Mouse (Mus musculus) NIH3T3 (cell line): ENCODE measurements at regions not wholly inside any gene's neighbourhood (a gene's known extent, or its start where the extent isn't known, plus 50 kb on each side); places are given as distances from the start of the nearest gene placed in this dataset.

Source experiments
- DNase-seq: peaks from one replicate; pipeline ENCODE4 v3.0.0-alpha.2; 2012; ENCODE audit warnings: low read depth

DNA sequence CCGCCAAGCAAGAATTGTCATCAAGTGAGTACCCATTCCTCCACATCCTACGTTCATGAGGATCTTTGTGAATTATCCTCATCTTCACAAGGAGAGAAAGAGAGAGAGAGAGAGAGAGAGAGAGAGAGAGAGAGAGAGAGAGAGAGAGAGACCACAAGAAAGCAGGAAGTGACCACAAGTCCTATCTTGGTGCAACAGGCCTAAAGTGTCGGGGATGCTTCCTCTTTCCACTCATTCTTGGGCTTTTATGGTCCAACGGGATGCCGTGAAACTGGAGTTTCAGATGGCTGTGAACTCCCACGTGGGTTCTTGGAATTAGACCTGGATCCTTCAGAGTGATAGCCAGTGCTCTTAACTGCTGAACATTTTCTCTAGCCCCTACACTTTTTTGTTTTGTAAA is 53.1 kb upstream of the Rai14 start:
- DNase-seq = no peak

DNA sequence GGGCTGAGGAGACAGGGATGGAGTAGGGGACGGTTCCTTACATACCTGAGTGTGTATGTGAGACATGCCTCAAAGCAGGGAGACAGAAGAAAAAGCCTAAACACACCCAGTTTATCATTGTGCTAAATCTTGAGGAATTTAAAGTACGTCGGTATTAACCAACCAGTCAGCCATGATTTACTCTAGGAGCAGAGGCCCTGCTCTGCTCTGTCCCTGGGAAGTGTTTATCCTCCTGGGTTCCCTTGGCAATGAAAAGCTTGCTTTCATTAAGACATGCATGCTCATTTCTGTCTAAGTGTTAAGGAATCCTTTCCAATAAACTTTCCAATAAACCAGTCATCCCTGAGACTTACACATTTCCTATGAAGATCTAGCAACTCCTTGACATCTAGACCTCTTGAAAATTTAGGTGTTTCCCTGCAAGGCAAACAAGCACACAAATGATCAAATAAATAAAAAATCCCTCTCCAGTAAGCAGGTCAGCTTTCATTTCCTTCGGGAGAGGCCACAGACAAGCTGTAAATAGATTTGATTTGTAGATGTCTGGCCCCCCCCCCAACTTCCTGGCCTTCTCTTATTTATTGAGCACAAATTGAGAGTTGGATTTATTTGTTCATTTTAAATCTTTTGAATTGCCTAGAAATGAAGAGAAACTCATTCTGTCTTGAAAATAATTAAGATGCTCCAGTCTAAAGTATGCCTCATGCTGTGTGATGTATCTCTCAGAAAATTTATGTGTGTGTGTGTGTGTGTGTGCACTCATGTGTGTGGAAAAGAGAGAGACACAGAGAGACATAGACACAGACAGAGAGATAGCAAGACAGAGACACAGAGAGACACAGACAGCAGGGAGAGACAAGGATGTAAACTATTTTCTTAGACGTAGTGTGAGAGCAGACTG is 56.2 kb upstream of the Rai14 start:
- no peak for DNase-seq

DNA sequence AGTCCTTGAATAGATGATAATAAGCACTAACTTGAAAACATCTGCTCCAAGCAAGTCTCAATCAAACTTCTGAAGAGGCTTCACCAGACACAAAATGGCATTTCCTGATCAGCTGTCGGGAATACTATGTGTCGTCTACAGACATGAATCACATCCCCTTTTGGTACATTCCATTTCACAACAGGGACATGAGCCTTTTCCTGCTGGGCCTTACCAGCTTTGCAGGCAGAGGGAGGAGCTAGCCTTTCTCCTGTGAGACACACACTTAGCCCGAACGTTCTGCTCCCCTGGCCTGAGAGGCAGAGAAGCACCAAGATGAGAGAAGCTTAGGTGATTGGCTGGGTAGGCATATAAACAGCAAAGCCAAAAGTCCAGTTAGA is 56.9 kb upstream of the Rai14 start:
- peak; percentile 40 for DNase-seq

DNA sequence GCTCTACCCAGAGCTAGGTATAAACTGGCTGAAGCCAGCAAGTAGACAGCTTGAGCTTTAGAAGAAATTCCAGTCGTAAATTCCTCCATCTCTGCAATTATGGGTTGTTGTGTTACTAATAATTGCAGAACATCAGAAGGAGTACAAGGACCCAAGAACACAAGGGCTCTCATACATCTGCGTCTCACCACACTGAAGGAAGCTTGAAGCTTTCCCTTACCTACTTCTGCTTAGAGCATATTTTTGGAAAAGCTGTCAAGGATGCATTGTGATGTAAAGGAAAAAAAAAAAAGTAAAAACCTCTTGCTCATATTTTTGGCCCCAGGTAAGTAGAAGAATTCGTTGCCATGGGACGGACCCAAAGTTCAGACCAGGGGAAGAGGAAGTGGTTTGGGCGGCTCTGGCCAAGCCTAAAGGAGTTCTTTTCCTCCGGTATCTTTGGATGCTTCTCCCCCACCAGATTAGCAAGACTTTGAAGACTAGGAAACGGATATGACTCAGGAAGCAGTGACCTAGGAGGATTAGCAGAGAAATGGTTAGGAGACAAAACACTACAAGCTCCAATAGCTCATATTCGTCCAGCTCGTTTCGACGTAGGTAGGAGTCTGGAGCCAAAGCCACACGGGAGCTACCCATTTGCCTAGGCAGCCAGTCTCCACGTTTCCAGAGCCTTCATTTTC is 65.7 kb upstream of the Rai14 start:
- no peak for DNase-seq

DNA sequence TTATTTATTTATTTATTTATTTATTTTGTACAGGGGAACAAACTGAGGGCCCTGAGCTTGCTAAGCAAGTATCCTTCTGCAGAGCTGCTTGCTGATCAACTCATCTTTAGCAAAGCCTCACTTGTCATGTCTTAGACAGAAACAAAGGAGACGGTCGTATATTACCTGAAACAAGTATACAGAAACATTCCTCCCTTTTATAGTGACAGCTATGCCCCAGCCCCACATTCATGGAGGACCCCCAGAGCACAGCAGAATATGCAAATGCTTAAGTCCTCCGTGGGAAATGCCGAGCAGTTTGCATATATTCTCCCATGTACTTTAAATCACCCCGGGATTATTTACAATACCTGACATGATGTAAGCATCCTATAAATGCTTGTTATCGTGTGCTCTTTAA is 74.9 kb upstream of the Rai14 start:
- DNase-seq = no peak

DNA sequence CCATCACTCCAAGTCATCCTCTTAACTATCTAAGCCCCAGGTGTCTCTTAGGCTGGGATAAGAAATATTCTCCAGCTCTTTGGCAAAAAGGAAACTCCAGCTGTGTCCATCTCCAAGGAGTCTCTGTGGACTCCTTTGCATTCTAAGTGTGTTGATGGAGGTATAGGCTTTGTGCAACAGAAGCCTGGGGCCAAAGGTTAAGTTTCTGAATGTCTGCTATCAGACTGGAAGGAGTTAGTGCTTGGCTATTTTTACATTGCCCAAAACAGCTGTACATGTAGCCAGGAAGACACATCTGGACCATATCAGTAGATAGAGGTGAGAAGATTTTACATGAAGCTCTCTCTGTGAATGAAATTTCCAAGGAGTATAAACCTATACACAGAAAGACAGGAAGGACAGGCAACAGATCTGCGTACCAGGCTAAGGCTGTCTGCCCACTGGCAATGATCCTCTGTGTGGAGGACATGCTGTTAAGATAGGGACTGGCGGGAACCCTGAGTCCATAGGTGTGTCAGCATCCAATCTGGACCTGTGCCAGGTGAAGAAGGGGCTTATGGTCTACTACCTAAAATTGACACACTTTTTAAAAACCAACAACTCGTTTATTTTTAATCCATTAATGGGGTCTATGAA is 76.6 kb upstream of the Rai14 start:
- no peak for DNase-seq

DNA sequence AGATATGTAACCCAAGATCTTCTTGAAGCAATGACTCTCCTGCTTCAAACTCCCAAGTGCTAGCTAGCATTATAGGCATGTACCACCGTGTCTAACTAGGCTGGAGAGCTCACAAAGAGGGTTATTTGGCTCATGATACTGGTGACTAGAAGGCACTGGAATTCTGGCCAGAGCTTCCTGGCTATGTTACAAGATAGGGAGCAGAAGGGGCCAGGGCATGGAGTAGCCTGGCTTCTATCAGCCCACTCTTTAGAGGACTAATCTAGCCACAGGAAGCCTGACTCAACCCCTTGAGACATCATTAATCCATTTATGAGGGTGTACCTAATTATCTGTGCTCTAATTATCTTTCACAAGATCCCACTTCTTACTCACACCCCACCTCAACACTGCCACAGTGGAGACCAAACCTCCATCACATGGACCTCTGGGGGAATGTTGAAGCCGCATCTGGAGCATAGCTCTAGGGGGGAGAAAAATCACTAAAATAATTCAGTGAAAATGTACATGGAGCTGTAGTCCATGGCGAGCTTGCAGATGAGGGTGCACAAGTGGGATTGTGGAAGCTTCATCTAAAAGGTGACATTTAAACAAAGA is 77.2 kb upstream of the Rai14 start:
- peak; percentile 72 for DNase-seq

DNA sequence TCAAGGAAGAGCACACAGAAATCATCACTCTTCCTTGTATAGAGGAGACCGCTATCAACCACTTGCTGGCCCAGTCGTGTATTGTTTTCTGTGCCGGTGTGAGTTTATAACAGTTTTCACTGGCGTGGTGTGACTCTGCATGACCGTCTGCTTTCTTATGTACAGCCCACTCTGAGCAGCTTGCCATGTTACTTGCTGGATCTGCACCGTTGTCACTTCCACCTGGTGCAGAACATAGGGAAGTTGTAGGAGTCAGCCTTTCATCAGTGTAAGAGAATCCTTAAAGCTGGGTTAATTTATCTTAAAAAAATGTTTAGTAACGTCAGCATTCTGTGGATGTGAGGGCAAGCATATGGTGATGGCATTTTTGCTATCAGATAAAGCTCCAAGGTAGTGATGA is 77.7 kb upstream of the Rai14 start:
- no peak for DNase-seq

DNA sequence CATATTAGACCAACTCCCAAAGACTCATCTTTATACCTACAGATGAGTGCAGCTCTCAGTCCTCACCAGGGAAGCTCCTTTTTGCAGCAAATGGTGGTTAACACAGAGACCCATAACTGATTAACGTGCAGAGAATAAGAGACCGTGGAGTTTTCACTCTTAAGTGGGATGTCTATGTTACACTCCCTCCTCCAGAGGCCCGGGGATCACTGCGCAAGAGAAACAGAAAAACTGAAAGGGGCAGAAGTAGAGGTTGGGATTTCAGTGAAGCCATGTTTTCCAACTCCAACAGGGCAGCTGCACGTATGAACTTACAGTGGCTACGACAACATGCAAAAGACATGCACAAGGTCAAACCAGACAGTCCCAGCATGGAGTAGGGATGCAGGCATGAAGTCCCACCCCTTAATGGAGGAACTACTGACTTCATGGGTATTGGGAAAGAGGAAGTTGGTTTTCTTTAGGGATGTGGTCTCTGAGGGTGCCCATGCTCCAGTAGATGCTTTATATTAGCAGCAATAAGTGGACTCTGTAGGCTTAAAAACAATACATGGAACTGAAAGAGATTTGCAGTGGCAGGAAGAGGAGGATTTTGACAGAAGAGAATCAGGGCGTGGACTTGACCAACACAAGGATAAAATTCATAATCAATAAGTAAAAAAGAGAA is 80.8 kb upstream of the Rai14 start:
- DNase-seq = no peak

DNA sequence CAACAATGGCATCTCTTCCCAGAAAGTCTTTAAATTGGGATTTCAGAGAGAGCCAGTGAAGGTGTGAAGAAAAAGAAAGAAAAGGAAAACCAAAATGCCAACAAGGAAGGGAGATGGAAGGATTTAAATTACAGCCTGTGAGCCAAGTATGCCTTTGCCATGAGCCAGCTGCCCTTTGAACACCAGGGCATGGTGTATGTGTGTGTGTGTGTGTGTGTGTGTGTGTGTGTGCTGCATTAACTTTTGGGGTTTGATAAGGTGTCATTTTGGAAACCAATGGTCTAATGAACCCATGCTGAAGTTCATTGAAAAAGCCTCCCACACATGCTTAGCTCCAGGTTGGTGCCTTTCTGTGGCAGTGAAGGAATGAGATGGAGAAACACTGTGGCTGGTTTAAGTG is 85.2 kb upstream of the Rai14 start:
- DNase-seq = no peak

DNA sequence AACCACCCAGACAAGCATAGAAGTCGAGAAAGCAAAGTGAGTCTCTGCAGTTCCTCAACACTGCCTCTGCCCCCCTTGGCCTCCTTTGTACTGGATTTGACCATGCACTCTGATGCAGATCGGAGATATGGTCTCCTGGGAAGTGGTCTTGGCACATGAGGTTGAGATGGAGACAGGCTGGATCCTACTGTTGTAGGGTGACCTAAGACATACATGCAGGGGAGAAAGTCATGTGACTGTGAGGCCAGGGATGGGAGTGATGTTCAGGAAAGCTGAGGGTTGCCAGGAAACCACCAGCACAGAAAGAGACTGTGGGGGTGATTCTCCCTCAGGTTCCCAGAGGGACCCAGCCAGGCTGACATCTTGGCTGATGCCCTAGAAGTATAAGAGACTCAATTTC is 99.8 kb upstream of the Rai14 start:
- peak; percentile 40 for DNase-seq

DNA sequence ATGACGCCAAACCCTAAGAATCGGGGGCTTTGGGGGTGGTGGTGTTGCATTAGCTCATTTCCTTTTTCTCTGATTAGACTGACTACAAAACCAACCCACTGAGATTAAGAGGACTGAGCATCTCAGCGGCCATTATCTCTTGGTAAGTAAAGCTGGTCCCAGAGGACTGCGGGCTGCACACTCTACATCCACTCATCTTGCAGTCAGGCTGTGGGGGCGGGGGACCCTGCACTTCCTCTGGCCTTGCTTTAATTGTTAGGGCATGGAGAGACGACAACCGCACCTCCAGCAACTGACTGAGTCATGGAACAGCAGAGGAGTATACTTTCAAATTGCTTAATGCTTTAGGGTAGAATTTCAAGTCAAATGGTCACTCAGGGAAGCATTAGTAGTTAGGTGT is 100.3 kb upstream of the Rai14 start:
- DNase-seq = peak; percentile 84

DNA sequence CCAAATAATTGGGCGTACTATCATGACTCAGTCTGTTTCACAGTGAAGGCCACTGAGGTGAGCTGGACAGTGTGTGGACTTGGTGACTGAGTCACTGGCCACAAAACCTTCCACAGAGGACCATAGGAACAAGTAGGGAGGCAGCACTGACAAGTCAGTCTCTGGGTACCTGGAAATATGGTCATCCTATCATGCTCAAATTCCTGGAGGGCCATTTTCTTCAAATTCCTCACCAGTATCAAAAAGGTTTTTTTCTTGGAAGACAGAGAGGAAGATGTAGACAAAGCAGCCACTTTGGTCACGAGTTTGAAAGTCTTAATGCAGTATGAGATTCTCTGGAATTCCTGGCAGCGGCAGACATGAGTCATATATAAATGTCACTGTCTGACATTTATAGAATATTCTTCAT is 101.8 kb upstream of the Rai14 start:
- no peak for DNase-seq

DNA sequence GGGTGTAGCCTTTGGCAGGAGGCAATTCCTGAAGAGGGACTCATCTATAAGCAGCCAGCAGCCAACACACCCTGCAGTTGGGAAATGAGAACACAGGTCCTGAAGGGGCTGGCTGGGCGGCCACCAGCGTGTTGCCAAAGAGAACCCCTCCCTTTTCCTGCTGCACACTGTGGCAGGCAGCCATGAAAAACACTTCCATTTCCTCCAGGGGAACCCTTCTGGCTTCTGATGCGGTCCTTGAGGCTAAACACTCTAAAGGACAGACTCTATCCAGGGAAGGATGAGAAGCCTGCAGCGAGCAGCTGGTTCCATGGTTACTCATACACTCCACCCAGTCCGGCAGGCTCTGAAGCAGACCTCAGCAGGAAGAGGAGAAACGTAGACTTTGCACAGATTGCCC is 103.8 kb upstream of the Rai14 start:
- DNase-seq = peak; percentile 93

DNA sequence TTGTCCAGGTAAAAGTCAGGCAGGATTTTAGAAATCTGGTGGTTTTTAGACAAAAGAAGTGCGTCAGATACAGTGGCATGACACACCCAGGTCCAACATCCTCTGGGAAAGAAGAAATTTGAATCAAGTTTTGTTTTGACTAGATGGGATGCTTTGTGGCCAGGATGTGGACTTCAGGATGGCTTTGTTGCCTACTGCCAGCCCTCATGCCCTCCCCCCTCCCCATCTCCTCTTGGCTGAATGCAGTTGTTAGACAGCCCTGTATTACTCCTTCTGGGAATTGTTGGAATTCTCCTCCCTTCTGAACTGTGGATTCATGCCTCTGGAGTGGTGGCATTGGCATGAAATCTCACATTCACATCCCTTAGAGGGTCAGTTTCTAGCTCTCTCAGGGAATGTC is 104.3 kb upstream of the Rai14 start:
- DNase-seq = peak; percentile 55

DNA sequence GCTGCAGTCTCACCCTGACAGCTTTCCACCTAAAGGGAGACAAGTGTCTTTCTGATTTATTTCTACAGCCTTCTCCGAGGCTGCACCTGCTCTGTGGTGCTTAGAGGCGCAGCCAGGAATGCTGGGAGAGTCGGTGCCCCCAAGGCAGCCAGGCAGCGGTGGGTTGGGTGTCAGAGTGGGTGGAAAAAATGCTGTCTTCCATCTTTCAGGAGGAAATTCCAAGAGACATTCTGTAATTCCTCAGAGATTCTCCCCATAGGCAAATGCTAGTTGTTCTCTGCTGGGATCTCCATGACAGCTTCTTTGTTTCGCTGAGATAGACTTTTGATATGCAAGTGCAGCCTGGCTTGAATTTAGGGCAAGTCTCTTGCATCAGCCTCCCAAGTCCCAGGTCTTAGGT is 109.5 kb upstream of the Rai14 start:
- no peak for DNase-seq

DNA sequence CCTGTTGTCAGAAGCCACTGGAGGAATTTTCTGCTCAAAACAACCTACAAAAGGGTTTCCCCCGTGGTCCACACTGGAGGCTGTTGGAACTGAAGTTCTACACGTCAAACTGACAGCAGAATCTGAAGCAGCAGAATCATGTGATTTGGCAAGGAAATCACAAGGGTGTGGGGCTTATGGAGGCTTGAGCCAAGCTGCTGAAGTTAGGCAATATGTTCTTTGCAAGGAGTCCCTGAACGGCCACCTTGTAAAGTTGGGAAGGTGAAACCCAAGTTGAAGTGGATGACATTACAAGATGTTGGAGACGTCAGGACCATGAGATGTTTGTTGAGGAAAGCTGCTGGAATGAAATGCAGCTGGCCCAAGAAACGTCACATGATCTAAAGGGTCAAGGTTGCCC is 115.2 kb upstream of the Rai14 start:
- peak; percentile 50 for DNase-seq

DNA sequence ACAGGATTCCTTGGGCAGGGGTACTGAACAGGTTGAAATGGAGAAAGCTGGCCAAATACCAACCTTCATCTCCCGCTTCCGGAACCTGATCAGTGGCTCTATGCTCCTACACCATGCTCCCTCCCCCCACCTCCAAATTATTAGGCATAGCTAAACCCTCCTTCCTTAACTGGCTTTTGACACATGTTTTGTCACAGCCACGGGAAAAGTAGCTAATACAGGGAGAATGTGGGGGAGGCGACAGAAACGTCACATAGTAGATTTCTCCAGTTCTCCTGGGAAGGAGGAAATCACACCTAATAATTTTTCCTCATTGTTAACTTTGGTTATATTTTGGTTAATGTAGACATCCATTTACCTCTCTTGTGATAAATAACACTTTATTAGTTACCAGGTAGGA is 116.1 kb upstream of the Rai14 start:
- DNase-seq = no peak

DNA sequence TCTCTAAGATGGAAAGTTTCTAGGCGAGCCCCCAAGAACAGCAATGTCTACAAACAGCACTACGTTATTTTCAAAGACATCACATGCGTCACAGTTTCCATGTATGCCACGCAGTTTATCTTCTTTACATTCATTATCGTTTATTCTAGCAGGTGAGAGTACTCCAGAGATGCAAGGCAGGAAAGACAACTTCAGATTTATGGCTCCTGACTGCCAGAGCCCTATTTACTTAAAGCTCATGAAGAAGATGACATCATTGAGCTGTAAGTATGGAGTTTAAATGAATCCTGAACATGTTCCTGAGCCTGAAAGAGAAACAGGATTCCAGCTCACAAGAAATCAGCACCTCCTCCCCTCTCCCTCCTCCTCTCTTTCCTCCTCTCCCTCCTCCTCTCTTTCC is 116.7 kb upstream of the Rai14 start:
- DNase-seq = peak; percentile 9

DNA sequence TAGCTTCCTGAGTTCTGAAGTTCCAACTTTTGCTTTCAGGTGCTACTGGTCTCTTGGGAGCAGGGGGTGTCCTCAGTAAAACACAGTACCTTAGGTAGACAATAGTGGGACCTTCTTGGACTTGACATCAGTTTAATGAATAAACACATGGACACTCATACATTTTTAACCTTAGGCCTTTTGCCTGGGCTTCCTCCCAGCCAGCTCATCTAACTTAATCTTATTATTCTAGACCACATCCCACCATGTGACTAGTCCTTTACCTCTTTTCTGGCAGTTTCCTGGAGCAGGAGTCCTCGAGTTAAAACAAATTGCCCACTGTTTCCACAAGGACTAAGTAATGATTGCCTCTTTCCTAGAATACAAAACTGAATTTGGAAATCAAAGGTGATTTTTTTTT is 117.9 kb upstream of the Rai14 start:
- DNase-seq = peak; percentile 31

DNA sequence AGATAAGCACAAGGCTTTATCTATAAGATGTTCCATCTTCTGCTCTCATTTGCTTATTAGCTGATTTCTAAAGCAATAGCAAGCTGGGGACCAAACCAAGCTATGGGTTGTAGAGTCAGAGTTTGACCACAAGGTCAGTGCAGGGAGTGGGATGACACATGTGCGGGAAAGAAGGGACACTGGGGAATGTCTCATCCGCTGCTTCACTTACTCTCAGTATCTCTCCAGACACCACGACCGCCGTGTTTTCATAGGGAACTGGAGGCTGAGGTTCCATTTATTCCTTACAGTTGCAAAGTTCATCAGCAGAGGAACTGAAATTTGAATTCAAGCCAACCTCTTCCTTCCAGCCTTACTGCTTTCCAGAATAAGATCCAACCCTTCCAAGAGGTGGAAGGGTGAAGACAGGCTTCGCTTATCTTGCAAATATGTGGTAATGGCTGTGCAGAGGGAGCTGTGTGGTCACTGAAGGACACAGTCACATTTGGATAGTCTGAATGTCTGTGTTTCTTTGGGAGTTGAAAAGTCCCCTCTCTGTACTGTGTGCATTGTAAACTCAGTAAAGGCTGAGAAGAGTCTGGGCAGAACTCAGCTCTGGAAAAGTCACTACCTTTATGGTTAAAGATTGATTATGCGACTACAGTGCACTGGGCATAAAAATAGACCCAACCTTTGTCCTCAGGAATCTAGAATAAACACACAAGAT is 118.1 kb upstream of the C1qtnf3 start:
- peak; percentile 19 for DNase-seq
